Mouse (Mus musculus) layer of hippocampus, adult 18-20 months (tissue): ENCODE data around the gene Tnfsf13. TPM values are rescaled to one million over a fixed set of nuclear protein-coding genes. Genes with fewer than 3 reads are reported as not detected.

Experiments used
- DNase-seq, 2 experiments: peaks; one replicate each; pipeline ENCODE4 v3.0.0; 2022; ENCODE audit warnings: low spot score in 2 of 2
- total RNA-seq, 2 experiments: library from RNA; stranded (reverse); gene quantifications; 2 replicates each; pipeline ENCODE4 v1.2.3; 2021

Tnfsf13 gene
- total RNA-seq, 2 experiments from 2014 or later: 1.9 to 2.0 TPM

DNA sequence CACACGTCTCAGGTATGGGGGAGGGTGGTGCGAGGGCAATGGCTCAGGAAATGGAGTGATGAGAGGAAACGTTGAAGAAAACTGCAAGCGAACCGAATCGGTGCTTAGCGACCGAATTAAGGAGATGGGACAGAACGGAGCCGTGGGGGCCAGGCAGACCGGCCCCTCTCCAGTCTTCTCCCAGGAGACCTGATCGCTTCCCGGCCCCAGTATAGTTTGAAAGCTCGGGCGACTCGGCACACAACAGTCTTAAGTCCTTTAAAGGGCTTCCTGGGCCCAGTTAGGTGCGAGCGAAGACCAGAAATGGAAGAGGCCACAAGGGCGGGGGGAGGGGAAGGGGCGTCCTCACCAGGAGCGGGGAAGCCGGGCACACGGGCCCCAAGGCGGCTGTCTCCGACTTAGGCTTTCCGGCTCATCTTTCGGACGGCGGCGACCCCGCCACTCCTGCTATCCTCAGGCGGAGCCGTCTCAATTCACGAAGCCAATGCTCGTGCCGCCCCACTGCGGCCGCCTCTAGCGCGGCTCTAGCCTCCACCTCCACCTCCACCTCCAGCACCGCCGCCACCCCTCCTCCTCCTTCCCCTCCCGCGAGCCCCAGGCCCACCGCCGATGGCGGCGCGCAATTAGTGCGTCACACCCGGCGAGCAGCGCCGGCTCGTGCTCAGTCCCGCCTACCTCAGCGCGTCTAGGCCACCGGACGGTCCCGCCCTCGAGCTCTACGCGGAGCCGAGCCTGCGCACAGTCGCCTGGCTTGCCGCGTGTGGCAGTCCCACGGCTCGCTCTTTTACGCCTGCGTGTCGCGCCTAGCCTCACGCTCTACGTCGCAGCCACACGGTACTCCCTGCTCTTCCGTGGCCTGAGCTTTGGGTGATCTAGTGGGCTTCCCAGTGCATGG is 4.0 kb downstream of the Tnfsf13 start, which contains the start of gene Senp3:
TSS of gene Senp3 (minus strand) at position 771 of the 895 bp plus-strand sequence.
- DNase-seq: peak; percentile 98

- DNase-seq: no peak
These were observed 5.3 kb downstream of the Tnfsf13 start for GRCm38 (mm10) chr11:69680136-69680855.

- no peak for DNase-seq
These were observed 6.4 kb downstream of the Tnfsf13 start for GRCm38 (mm10) chr11:69679144-69679543.

DNA sequence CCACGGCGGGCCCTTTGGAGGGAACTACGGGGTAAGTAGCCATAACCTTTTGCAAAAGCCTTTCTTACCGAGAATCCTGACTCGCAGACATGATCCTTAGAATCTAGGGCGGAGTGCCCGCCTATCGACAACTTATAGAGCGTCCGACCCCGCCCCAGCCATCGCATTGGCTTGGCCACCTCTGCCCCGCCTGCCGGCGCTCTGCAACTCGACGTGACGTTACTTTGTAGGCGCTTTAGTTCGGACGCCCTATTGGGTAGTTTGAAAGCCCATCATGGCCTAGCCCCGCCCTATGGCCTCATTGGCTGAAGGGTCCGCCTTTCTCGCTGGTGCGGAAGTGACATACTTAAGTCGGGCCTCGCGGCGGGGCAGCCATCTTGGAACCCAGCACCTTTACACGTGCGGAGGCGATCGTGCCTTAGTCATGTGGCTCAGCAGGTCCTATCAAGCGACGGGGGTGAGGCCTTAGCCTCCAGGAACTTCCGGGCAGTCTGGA is 13.3 kb downstream of the Tnfsf13 start, which contains the start of gene Eif4a1:
TSS of gene Eif4a1 (minus strand) at position 213 of the 496 bp plus-strand sequence.
- DNase-seq: peak; percentile 100

GRCm38 (mm10) chr11:69671726-69672124 is 13.9 kb downstream of the Tnfsf13 start:
- no peak for DNase-seq

DNA sequence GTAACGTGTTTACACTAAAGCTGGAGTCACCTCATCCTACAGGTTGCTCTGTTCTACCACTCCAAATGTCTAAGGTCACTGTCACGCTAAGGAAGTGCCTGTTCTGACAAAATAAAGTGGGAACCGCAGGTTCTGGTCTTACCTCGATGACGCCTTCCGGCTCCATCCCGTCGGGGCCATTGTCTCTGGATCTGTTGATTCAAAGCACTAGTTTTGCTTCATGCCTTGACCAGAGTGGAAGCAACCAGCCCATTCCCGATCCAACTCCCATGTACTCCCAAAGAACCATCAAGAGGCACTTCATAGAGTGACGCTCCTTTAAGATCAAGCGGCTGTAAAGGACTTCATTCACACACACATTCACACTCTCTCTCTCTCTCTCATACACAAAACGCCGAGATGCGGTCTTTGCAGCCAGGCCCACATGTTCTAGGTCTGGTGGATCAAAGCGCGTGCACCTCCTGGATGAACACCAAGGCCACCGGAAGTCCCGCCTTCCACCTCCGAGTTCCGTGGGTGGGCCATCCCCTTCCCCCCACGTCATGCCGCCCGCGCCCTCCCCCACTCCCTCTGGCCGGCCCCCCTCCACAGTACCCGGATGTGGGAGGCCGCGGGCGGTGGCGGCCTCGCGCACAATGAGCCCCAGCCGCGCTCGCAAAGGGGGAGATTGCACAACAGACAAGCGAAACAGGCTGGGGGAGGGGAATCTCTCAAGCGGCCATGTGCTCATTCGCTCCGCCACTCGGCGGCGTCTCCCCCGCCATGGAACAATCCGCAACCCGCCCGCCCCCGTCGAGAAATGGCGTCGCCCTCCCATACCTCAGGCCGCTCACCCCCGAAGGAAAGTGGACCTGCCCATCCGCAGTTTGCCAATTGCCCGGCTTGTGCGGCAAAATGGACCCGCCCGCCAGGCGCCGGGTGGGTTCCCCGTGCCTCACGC is 14.5 kb downstream of the Tnfsf13 start:
- peak; percentile 90 to 96 for DNase-seq

GRCm38 (mm10) chr11:69666665-69667005 is 18.9 kb downstream of the Tnfsf13 start:
- no peak for DNase-seq

DNA sequence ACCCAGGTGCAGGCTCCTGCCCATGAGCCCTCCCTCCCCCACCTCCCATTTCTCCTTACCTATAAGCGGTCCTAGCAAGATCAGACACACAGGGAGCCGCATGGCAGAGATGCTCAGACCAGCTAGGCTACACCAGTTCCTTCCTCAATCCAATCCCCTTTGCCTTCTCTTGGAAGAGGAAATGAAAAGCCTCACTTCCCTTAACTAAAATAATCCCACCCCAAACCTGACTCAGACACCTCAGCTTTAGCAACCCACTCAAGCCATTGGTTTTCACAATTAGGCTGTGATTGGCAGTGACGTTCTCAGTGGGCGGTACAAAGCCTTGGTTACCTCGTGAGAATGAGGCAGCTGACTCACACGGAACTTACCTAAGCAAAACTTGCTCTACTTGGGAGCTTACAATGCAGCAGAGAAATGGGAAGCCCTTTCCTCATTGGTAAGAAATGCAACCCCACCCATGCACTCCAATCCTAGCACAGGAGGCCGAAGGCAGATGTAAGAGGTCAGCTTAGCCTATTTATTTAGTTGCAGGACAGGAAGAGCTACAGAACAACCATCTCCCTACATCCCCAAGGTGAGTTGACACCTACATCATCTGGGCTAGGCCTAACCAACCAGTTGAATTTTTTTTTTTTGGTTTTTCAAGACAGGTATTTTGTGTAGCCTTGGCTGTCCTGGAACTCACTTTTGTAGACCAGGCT is 19.5 kb downstream of the Tnfsf13 start, which contains the start of gene Cd68:
TSS of gene Cd68 (minus strand) at position 193 of the 704 bp plus-strand sequence.
- DNase-seq: peak; percentile 66 to 77

DNA sequence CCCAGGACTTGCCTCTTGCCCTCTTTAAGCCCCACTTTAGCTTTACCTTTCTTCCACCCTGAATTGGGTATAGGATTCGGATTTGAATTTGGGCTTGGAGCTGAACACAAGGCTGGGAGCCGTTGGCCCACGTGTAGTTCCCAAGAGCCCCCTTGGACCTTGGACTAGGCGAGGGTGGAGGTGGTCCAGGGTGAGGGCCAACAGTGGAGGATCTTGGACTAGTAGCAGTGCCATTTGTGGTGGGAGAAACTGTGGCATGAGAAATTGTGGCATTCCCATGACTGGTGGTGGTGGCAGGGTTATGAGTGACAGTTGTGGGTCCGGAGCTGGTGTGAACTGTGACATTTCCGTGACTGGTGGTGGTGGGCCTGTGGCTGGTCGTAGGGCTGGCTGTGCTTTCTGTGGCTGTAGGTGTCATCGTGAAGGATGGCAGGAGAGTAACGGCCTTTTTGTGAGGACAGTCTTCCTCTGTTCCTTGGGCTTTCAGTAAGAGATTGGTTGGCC is 20.1 kb downstream of the Tnfsf13 start:
- DNase-seq: no peak

- DNase-seq: no peak
These were observed 20.7 kb downstream of the Tnfsf13 start for GRCm38 (mm10) chr11:69664841-69665240.

GRCm38 (mm10) chr11:69663795-69664194 is 21.8 kb downstream of the Tnfsf13 start:
- no peak for DNase-seq

- no peak for DNase-seq
These were observed 22.5 kb downstream of the Tnfsf13 start for GRCm38 (mm10) chr11:69662967-69663671.

DNA sequence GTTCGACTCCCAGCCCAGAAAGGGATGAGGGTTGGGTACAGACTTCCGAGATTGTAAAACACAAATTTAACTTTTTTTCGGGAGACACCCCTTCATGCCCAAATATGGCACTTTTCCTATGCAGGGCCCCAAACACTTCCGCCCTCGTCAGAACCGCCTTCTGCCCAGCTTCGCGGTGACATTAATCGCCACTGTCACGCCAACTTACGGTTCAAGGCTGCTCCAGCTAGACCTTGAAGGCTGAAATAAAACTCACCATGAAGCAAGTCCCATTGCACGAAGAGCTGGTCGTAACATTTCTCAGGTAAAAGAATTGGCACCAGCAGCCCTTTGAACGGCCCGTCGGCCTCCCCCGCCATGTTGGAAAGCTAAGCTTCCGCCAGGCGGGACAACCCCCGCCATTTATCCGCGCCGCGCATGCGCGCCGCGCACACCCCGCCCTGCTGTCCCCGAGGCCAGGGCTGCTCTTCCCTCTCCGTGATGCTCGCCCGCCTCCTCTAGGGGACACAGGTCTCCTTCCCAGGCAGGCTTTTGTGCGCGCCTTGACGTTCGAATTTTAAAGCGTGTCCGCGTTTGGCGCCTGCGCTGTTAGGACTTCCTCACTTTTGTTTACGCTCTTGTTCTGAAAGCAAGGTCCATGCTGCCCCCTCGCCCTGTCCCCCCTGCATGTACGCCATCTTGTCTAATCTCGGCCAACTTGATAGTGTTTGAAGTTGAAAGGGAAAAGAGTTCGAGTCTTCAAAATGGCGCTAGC is 23.2 kb downstream of the Tnfsf13 start, which contains the start of gene Mpdu1:
TSS of gene Mpdu1 (minus strand) at position 430 of the 754 bp plus-strand sequence.
- DNase-seq: peak; percentile 93 to 94

DNA sequence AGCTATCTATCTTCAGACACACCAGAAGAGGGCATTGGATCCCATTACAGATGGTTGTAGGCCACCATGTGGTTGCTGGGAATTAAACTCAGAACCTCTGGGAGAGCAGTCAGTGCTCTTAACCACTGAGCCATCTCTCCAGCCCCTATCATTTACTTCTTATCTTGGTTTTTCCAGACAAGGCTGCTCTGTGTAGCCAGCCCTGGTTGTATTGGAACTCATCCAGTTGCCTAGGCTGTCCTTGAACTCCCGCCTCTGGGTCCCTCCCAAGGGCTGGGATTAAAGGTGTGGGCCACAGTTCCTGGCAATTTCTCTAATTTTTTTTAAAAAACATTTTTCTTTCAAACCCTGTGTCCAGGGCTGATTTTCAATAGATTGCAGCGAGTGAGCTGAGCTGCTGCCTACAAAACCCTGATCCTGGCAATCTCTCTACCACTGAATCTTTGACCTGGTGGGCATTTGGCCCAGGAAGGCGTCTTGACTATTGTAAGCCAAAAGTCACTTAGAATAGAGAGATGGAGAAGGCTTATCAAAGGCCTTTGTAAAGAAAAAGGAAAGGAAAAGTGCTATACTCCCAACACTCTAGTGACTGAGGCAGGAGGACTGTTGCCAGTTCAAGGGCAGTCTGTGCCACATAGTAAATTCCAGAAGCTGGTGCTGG is 24.2 kb downstream of the Tnfsf13 start:
- DNase-seq: no peak

- DNase-seq: no peak
These were observed 28.1 kb downstream of the Tnfsf13 start for GRCm38 (mm10) chr11:69657462-69657881.

- DNase-seq: peak in 1 of 2 experiments; percentile 59
These were observed 28.7 kb downstream of the Tnfsf13 start for GRCm38 (mm10) chr11:69656617-69657461.

DNA sequence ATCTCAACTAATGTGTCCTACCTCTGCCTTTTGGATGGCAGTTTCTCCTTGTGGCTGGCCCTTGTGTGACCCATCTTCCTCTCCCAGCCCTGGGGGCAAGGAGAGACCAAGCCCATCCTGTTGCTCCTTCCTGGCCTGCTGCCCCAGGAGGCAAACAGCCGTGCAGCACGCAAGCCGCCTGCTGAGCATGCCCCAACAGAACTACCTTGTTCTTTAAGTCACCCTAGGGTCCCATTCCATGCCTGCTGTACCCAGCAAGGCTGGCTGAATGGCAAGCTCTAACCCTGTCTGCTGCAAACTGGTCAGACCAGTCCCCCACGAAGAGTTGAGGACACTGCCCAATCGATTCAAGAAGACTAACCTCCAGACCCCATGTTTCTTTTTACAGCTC is 29.5 kb downstream of the Tnfsf13 start:
- DNase-seq: no peak
